Mouse (Mus musculus): ENCODE data around the gene Slc4a3.

Slc4a3 gene

DNA sequence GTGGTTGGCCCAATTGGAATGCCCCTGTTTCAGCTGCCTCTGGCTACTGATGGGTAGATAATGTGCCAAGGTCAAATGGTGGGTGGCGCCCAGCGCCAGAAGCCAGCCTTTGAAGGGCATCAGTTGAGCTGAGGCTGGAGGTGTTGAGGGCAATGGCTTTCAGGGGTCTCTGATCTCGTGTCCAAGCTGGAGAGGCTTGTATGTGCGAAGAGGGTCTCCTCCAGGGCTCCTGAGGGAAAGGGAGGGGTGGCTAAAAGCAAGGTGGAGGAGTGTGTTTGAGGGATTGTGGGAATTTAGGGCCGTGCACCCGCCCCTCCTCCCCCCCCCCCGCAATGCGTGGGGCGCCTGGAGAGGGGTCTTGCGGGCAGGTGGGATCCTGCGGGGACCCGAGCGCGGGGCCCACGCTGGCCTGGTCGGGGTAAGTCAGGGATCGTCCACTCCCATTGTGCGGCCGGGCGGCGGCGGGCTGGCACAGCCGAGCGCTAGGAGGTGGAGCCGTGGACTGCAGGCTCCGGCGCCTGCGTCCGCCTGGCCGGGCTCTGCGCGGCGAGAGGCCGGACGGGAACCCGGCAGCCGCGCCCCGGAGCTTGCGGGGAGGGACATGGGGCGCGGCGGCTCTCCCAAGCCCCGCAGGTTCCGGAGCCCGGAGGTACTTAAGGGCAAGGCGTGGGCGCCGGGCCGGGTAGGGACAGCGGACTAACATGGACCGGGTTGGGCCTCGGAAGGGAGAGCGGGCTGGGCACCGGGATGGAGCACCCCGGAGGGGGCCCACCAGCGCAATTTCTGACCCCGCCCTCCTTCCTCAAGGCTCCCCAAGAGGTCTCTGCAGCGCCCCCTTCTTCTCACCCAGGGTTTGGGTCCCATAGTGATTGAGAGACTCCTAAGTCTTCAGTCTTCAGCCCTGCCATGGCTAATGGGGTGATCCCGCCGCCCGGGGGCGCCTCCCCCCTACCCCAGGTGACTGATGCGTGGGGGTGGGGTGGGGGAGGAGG, at the start of gene Slc4a3:
Gene Slc4a3 (plus strand): TSS at position 302 of the 992 bp plus-strand sequence.
- no peak for DNase-seq (ENCODE audit: low spot score in 2 of 2)

DNA sequence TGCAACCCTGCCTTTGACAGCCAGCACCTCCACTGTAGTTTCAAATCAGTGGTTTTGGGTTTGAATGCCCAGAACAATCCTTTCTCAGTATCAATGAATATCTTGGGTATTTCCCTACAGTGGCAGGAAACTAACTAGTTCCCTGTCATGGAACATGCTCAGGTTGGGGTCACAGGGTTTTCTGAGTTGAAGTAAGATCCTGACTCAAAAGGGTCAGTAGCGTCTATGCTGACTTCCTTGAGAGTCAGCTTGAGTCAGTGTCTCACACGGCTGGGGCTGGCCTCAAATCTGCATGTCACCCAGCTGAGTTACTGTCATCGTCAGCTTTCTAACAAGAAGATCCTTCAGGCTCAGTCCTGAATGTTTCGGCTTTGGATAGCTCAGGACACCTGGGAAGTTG, 47.2 kb upstream of the Slc4a3 start:
- DNase-seq (ENCODE audit: low spot score in 2 of 2), result no peak

DNA sequence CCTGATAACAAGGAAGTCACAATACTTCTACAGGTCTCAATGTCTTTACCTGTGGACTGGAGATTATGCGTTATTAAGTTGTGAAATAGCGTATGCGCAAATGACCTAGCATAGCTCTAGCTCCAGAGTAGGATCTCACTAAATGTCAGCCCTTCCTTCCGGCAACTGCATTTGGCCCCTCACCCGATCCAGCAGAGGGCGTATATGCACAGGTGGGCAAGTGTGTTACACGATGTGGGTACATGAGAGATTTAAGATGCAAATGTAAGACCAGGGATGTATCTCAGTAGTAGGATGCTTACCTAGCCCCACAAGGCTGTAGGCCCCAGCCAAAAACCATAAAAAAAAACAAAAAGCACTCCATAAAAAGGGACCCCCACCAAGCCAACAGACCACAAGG, 46.6 kb upstream of the Slc4a3 start:
- DNase-seq (ENCODE audit: low spot score in 2 of 2), result no peak

DNA sequence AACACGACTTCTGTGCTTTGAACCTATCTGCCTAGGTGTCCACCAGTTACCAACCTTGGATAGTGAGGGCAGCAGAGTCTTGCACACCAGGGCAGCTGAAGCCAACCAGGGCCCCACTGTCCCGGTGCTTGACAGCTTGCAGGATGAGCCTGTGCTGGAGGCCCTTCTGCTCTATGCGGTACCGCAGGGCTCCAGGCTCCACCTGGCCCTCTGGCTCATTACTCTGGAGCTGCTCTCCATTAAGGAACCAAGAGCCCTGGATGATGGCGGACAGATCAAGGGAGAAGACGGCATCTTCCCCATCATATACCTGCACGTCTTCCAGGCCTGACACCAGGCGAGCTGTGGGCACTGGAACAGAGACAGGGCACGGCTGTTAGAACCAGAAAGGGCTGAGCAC, 44.2 kb upstream of the Slc4a3 start:
- no peak for DNase-seq (ENCODE audit: low spot score in 2 of 2)

DNA sequence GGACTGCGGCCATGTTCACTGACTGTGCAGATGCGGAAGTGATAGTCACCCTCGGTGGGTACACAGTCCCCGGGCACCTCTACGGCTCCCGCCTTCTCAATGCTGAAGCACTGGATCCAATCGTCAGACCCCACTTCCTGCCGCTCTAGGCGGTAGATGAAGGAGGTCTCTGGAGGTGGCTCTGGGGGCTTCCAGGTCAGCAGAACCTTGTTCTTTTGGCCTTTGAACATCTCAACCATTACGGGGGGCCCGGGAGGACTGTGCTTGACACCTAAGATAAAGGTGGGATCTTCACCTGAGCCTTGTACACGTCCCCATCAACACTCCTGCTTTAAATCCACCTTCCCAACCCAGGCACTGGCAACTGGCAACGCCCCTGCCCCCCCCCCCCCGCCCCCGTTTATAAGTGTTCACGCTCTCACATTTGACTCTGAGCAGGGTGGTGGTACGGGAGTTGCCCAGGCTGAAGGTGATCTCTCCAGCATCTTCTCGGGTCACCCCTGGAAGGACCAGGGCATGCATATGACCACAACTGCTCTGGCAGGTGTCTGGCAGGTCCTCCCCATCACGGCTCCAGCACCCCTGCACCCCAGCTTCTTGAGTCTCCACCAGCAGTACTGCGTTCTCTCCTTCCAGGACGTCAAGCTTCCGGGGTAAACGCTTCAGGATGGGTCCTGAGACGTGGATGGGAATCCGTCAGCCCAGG, 43.0 kb upstream of the Slc4a3 start:
- no peak for DNase-seq (ENCODE audit: low spot score in 2 of 2)

DNA sequence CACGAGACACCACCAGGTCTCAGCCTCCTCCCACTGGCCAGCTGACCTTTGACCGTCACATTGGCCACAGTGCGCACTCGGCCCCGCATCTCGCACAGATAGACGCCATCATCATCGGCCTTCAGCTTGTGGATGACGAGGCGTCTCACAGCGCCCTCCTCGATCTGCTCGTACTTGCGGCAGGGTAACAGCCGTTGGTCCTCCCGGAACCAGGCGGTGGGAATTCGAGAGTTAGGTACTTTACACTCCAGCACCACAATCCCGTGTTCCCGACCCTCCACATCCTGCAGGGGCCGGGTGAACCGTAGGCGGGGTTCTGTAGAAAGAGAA, 42.5 kb upstream of the Slc4a3 start:
- DNase-seq (ENCODE audit: low spot score in 2 of 2), result no peak

DNA sequence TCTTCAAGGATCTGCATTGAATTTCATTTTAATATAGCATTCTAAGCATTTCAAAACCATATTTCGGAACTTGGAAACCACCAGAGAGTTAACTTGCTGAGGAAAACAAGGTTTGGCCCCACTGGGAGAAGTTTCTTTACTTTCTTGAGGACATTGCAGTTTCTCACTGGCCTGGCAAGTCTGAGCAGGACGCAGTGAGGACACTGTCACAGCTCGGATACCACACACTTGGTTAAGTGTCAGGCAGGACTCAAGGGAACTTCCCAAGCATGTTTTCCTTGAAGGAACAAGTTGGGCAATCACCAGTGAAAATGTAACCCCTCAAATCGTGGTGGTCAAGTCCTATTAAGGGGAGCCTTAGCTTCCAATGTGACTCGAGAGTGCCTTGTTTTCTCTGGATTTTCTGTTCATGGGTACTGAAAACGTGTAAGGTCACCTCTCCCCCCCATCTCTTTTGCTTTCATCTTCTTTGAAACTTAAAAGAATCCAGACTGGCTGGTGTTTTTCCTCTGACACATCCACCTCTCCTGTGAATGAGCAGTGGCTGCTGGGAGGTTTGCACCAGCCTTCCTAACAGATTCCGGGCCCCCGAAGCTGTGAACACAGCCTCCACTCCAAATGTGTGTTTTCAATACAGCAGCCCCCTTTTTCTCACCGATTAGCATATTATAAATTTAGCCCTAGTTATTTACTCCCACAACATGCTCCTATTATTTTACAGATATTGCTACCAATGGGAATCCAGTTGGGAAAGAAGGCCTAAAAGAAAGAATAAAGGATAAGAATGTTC, 41.6 kb upstream of the Slc4a3 start:
- no peak for DNase-seq (ENCODE audit: low spot score in 2 of 2)

DNA sequence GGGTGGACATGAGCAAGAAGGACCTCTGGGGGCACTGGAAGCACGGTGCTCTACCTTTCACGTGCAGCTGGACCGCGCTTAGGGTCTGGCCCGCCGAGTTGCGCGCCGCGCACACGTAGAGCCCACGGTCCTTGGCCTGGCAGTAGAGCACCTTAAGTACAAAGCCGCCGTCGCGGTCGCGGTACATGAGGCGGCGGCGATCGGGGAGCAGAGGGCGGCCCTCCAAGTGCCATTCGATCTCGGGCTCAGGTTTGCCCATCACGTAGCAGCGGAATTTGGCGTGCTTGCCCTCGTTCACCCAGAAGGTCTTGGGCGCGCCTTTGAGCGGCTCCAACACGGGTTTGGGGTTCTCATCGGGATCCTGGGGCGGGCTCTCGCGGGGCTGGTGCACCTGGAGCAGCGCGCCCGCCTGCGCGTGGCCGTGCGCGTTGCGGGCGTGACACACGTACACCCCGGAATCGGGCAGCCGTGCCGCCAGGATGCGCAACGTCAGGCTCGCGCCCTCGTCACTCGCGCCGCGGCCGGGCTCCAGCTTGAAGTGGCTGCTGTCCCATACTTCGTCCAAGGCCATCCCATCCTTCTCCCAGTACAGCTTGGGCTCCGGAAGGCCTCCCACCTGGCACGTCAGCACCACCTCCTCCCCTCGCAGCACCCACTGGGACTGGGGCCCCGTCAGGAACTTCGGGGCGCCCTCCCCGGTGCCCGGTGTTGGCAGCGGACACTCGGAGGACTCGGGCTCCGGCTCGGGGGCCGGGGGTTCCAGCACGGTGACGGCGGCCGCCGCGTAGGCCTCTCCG, 40.7 kb upstream of the Slc4a3 start:
- no peak for DNase-seq (ENCODE audit: low spot score in 2 of 2)

DNA sequence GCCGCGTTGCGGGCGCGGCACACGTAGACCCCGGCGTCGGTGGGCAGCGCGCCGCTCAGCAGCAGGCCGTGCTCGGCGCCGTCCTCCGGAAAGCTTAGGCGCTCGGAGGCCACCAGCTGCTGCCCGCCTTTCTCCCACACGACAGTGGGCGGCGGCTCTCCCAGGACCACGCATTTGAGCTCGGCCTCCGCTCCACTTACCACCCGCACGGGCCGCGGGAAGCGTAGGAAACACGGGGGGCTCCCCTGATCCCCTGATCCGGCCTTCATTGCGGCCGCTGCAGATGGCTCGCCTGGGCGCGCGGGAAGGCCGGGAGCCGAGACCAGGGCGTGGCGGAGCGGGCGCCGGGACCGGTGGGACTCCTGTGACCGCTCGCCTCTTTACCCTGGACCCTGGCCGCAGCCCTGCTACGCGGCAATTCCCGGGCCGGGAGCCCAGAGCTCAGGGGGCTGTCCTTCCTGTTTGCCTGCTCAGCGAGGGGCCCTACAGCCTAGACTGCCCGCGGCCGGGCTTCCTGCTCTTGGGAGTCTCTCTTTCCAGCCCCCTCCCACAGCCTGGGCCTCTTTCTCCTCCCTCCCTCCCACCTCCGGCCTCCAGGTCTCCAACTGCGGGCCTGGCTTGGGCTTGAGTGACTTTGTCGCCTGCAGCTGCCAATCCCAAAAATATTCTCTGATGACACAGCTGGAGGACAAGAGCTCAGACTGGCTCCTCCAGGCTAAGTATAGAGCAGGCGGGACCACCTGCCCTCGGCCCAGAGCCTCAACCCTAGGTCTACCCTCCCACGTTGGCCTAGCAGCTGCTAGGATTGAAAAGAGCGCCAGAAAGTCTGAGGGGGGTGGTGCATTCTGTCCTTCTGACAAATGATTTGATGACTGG, 39.9 kb upstream of the Slc4a3 start, which contains the start of gene Obsl1:
Gene Obsl1 (minus strand): TSS at position 497 of the 876 bp plus-strand sequence.
- DNase-seq (ENCODE audit: low spot score in 2 of 2), result no peak

DNA sequence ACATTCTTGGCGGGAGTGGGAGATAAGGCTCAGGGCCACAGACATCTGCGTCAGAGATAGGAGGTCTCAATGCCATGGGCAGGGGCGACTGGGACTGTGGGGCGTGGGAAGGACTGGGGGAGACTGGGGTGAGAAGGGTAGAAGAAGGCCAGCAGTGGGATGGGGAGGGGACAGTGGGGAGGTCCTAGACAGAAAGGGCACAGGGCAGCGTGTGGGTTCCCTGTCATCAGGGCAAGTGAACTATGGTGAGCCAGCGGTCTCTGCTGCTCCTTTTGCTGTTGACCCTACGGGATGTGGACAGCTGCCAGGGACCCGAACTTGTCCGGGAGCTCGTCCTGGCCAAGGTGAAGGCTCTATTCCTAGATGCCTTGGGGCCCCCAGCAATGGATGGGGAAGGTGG, 39.1 kb upstream of the Slc4a3 start, which contains the start of gene Inha:
Gene Inha (plus strand): TSS at position 72 of the 400 bp plus-strand sequence.
- DNase-seq (ENCODE audit: low spot score in 2 of 2), result no peak

DNA sequence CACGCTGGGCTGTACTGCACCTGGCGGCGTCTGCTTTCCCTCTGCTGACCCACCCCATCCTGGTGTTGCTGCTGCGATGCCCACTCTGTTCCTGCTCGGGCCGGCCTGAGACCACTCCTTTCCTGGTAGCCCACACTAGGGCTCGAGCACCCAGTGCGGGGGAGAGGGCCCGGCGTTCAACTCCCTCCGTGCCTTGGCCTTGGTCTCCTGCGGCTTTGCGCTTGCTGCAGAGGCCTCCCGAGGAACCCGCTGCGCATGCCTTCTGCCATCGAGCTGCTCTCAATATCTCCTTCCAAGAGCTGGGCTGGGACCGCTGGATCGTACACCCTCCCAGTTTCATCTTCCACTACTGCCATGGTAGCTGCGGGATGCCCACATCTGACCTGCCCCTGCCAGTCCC, 36.5 kb upstream of the Slc4a3 start:
- DNase-seq (ENCODE audit: low spot score in 2 of 2), result no peak

DNA sequence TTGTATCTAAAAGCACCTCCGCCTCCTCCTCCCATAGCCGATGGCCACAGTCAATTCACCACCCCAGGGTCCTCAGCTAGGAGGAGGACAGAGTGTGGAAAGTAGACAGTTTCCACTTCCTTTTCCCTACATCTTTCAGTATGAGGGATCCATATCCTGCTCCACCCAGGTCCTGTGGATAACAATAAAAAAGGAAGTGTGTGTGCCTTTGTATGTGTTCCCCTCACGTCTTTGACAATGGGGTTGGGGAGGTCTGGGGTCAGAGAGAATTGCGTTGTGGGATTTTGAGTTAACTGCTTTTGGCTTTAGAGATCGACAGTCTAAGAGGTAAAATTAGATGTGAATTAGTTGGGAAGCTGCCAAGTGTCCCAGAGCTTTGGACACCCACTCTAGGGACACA, 35.9 kb upstream of the Slc4a3 start:
- no peak for DNase-seq (ENCODE audit: low spot score in 2 of 2)

DNA sequence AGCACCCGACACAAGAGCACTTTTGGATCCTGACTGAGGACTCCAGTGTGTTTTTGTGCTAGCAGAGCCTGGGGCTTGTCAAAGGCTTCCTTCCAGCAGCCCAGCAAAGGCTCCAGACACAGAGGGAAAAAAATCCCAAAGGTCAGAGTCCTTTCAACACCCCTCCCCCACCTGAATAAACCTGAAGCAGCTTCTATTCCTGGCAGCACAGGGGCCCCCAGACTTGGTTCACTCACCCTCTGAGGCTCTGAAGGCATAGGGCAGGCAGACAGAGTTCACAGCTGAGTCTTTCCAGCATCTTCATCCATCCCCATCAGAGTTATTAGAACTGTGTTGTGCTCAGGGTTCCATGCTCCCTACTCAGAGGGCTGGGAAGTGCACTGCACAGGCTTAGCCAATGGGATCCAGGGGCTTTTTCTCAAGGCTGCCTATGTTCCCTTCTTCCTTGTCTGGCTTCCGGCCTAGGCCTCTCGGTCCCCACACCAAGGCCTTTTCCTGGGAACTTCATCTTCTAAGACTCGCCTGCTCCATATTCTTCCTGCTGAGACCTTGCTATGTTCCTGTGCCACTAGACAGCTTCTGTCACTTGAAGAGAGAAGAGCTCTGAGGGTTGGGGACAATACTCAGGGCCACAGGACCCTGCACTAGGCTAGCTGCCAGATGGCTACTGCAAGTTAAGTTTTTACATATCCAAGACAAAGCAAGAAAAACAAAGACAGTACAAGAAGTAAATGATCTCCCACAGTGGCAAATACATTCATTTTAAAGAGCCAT, 34.4 kb upstream of the Slc4a3 start:
- no peak for DNase-seq (ENCODE audit: low spot score in 2 of 2)

DNA sequence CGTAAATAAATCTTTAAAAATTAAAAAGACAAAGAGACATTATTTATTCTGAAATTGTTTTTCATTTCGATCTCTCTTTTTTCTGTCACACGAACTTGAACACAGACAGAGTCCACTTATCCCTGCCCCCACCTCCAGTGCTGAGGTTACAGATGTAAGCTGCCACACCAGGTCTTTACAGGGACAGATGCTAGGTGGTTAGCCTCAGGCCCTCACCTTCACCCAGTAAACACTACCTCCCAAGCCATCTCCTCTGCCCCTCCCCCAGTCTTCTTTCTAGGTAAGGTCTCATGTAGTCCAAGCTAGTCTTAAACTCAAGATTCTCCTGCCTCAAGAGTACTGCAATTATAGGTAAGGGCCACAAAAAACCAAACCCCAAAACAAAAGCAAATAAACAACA, 33.5 kb upstream of the Slc4a3 start:
- no peak for DNase-seq (ENCODE audit: low spot score in 2 of 2)

DNA sequence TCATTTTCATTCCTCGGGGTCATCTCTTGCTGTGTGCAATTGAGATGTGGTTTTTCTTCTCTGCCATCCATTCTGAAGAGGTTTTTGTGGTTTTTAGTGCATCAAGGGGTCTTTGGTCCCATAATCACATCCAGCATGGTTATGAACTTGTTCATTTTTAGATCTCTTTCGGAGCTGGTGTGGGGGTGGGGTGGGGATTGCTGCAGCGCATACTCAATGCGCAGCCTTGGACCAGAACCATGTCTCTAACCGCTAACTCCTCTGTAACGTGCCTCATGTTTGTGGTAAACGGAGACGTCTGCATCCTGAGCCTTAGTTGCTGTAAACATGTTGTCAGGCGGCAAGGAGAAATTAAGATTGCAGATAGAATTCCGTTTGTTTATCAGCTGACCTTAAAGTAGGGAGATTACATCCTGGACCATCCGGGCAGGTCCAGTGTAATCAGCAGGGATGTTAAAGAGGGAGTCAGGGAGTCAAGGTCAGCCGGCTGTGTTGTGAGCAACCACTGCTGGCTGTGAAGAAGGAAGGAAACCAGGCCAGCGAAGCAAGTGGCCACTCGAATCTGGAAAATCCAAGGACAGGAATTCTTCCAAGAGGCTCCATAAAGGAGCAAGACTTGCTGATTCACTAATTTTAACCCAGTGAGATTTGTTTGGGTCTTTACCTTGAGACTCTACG, 29.2 kb upstream of the Slc4a3 start:
- no peak for DNase-seq (ENCODE audit: low spot score in 2 of 2)

DNA sequence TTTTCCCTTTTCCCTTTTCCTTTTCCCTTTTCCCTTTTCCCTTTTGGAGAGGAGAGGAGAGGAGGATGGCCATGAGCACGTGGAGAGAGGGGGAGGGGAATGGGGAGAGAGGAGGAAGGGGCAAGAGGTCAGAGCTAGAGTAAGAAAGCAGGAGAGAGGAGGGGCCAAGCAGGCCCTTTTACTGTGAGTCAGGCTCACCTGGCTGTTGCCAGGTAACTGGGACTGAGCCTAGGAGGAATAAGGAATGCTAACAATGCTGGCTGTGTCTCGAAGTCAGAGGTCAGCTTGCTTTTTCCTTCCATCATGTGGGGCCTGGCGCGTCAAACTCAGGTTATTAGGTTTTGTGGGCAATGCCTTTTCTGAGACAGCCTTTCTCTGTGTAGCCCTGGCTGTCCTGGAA, 28.1 kb upstream of the Slc4a3 start:
- no peak for DNase-seq (ENCODE audit: low spot score in 2 of 2)

DNA sequence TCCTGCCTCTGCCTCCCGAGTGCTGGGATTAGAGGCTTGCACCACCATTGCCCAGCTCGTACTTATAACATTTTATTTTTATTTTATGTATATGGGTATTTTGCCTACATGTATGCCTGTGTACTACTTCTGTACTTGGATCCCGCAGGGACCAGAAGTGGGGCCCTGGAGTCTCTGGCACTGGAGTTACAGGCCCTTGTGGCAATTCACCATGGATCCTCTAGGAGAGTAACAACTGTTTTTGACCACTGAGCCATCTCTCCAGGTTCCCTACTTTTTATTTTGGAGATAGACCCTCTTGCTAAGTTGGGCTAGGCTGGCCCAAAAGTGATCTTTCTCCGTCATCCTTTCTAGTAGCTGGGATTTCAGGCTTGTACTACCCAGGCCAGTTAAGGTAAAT, 27.6 kb upstream of the Slc4a3 start:
- no peak for DNase-seq (ENCODE audit: low spot score in 2 of 2)

DNA sequence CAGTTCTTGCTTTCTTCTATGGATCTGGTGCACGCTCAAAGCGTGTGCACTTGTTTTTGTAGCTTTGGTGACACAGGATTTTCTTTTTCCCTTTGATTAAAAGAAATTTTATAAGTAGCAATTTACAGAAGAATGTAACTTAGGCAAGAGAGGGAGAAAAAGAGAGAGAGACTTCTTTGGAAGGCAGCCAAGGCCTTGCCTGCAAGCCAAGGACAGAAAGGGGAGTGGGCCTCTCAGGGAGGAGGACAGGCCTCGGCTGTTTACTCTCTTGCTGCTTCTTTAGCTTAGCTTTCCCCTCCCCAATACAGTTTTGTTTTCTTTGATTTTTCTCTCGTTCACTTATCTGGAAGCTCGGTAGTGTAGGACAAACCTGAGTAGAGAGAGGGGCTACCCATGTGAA, 26.5 kb upstream of the Slc4a3 start:
- DNase-seq (ENCODE audit: low spot score in 2 of 2), result no peak
